Mouse (Mus musculus): ENCODE results near the gene Aimp2. TPM values are rescaled to one million over a fixed set of nuclear protein-coding genes. Genes with fewer than 3 reads are reported as not detected.

The Aimp2 gene
- total RNA-seq, 2 experiments from 2014 or later: 86.1 to 101 TPM

DNA sequence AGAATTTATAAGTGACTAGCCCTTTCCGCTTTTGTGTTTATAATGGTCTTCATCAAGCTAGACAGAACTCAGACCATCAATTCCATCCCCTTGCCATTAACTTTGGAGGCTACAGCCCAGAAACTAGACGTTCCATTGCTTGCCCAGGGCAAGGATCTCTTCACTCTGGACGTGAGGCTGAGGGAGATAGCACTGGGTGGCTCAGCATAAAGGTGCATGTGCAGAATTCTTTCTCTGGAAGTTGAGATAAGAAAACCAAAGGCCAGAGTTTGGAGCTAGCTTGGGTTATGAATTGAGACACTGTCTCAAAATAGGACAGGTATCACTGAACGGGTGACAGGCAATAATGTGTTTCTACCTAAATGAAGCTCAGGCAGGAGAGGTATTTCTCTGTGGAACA is 5.8 kb downstream of the Aimp2 start:
- DNase-seq: no peak

DNA sequence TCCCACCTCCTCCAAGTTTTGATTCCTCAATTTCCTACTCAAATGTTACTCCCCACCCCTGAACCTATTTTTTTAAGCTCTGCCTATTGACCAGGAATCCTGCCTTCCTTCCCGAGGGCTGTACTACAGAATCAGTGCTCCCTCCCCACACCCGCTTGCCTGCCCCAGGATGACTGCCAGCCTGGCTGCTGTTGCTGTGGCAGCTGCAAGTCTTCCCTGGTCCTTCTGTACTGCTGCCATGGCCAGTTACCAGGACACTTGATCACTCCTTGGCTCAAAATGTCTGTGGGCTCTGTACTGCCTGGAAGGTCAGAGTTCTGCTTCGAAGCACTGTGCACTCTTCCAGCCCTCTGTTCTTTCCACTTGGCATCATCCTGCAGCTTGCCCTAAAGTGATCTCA is 7.5 kb downstream of the Aimp2 start:
- DNase-seq: peak; percentile 81

DNA sequence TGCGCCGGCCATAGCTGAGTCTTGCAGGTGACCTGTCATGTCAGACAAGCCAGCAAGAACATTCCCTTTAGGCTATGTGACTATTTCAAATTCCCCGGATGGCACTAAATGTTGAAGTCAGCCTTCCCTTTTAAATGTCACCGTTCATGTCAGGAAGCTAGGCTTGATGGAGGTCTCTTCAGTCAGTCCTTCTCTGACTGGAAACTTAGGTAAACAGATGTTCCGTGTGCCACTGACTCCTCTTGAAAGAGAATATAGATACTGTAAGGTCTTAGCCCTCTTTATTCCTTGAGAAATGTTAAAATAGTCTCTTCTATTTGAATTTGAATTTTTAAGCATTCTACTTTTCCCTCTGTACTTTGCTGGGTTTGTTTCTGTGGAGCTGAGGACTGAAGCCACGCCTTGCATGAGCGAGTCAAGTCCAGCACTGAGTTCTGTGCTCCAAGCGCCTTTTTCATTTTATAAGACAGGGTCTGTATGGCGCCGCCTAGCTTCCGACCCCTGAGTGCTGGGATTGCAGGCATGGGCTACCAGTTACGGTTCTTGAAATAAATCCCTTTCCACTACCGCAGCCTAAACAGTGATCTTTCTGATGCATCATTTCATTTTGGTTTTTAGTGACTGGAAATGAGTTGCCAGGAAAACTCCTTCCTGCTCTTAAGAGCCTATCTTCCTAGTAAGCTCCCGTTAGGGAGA is 11.9 kb downstream of the Aimp2 start, which contains the start of gene Ankrd61:
Gene Ankrd61, minus strand, starts transcription at position 51 of the 696 bp plus-strand sequence.
- no peak for DNase-seq

DNA sequence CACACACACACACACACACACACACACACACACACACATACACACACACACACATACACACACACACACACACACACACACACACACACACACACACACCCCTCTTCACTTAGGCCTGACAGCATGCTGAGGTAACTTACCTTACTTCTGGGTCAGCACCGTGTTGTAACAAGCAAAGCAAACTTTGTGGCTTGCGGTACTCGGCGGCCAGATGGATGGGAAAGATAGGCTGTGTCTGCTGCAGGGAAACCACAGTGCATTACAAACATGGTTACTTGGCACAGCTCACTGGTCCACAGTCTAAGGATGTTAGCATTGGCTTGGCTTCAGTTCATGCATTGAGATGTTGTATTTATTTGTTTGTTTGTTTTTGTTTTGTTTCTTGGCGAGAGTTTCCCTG is 16.3 kb downstream of the Aimp2 start:
- no peak for DNase-seq

- no peak for DNase-seq
Measured at GRCm38 (mm10) chr5:143892255-143892886, 17.3 kb downstream of the Aimp2 start.

DNA sequence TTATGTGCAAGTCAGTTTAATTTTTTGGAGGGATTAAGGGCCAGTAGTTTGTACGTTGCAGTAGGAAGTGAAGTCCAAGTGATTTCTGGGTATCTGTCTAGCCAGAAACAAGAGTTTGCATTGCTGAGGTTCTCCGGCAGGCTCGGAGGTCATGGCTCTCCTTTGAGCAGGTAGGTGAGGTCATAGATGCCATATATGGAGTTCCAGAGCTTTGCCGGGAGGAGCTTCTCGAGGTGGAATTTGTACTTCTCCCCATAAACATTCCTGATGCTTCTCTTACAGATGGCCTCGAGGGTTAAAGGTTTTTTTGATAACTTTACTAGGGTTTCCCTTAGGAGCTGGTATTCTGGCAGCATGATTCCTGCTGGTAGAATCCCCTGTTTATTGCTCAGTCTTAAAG is 18.9 kb downstream of the Aimp2 start:
- DNase-seq: no peak

DNA sequence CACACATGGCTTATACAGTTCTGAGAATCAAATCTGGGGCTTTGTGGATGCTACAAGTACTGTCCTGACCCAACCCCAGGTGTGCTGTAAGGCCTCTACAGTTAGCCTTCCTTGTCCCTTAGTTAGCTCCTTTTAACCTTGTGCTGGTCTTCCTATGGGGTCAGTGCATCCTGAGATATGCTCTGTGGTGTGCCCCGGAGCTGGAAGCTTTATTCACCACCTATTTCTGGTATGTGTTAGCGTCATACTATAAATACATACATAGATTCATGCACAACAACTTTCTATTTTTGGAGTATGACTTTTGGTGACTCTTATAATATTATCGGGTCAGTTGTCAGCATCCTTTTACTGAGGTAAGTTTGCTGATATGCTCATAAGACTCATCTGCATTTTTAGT is 24.4 kb downstream of the Aimp2 start:
- DNase-seq: no peak

DNA sequence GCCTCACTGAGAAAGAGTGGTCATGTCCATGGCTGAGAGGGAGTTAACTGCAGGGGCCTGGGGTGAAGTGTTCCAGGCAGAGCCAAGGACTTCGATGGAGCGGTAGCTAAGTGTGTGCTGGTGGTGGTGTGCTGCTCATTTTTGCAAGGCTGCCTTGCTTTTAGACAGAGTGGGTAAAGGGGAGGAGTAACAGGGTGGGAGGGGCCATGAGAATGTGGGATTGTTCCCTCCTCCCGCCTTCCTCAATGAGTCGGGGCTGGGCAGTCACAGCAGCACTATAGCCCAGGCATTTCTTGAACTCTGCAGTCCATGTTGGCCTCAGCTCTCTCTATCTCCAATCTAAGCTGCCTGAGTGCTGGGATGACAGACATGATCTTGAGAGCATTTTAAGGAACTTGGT is 35.1 kb downstream of the Aimp2 start:
- DNase-seq: no peak

GRCm38 (mm10) chr5:143871547-143872169 is 38.0 kb downstream of the Aimp2 start:
- DNase-seq: no peak

Other genes starting within 250 kb of the Aimp2 start
- gene Usp42, start 177.6 kb downstream of the Aimp2 start, total RNA-seq (2021): 10 to 100 TPM in 1 of 2 experiments, 1 to 10 TPM in 1; 6.7 to 11.0 TPM
- 10 to 100 TPM; 23.6 to 23.8 TPM for gene Eif2ak1, start 92.1 kb downstream of the Aimp2 start, total RNA-seq (2021)
- not detected for gene Ankrd61, start 12.2 kb downstream of the Aimp2 start, total RNA-seq (2021)
- 1 to 10 TPM; 5.8 to 7.8 TPM for gene Pms2, start 117 bp upstream of the Aimp2 start, total RNA-seq (2021)
- under 1 TPM in 1 of 2 experiments, not detected in 1; 0.52 TPM for gene Gm42421, start 18.3 kb upstream of the Aimp2 start, total RNA-seq (2021)
- 1 to 10 TPM; 1.2 to 1.5 TPM for gene Rsph10b, start 23.2 kb upstream of the Aimp2 start, total RNA-seq (2021)
- 10 to 100 TPM; 30.8 to 33.1 TPM for gene Ccz1, start 105.0 kb upstream of the Aimp2 start, total RNA-seq (2021)
- not detected for gene Ocm, start 116.8 kb upstream of the Aimp2 start, total RNA-seq (2021)
- gene Lmtk2, start 190.6 kb upstream of the Aimp2 start, total RNA-seq (2021): 10 to 100 TPM; 12.5 to 13.8 TPM